Mouse (Mus musculus) lung, adult 18-20 months (tissue): ENCODE measurements around the gene Ift46.
A peak's percentile ranks its signal among the peaks of the same experiment; 100 is the strongest.
"Not testable (repeated sequence)": the region's sequence is repeated elsewhere in the genome, so short reads cannot be mapped to it uniquely, and the experiment has no call there.

ENCODE experiments used
- DNase-seq, 2 experiments: peaks; one replicate each; pipeline ENCODE4 v3.0.0; 2022; ENCODE audit warnings: mixed read lengths in 2 of 2

Gene Ift46

DNA sequence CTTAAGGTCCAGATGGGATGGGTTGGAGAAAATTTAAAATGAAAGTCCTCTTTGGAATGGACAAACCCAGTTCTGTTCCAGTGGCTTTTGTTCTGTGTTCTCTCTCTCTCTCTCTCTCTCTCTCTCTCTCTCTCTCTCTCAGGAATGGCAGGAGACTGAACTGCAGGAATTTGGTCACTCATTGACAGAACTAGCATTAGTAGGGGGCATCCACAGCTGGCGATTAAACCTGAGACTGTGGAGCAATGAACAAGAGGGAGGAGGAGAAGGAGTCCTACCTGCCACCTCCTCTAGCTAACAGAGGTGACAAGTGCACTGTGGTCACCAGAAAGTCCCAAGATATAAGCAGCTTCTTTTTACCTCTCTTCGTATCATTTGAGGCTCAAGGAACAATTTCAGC is 31.4 kb upstream of the Ift46 start:
- no peak for DNase-seq

DNA sequence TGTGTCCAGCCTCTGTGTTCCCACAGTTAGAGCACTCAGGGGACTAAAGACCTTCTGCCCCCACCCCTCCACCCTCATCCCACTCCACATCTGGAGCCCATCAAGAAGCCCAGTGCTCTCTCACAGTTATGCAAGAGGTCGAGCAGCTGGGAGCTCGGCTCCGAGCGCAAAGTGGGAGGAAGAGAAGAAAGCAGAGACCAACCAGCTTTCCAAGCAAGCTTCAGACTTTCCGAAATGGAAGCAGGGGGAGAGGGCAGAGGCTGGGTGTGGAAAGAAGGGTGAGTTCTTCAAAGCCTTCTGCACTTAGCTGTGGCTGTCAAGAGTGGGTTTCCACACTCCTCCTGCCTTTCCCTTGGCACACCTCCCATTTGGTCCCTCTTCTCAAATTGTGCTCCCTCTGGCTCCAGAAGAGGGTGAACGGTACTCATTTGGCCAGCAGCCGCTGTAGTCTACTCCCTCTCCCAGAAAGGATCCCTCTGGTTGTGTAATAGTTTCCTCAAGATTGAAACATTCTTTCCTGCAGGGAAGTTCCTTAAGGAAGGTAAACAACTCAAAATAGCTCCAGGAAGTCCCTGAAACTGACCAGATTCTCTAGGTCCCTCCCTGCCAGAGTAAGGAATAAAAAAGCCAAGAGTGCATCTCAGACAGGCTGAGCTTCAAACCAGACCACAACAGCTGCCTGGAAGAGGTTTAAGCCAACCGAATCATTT is 30.3 kb upstream of the Ift46 start:
- peak; percentile 68 to 76 for DNase-seq

DNA sequence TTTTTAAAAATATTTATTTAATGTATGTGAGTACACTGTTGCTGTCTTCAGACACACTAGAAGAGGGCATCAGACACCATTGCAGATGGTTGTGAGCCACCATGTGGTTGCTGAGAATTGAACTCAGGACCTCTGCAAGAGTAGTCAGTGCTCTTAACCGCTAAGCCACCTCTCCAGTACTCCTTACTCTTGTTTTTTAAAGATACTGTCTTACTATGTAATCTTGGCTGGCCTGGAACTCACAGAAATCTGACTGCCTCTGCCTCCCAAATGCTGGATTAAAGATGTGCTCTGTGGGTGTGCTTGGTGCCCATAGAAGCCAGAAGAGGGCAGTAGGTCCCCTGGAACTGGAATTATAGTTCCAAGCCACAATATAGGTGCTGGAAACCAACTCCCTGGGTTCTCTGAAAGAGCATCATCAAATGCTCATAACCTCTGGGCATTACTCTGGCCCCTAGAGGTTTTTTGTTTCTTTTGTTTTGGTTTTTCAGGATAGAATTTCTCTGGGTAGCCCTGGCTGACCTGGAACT is 27.0 kb upstream of the Ift46 start:
- no peak for DNase-seq

- DNase-seq: no peak
These were observed 22.3 kb upstream of the Ift46 start for GRCm38 (mm10) chr9:44745371-44745770.

DNA sequence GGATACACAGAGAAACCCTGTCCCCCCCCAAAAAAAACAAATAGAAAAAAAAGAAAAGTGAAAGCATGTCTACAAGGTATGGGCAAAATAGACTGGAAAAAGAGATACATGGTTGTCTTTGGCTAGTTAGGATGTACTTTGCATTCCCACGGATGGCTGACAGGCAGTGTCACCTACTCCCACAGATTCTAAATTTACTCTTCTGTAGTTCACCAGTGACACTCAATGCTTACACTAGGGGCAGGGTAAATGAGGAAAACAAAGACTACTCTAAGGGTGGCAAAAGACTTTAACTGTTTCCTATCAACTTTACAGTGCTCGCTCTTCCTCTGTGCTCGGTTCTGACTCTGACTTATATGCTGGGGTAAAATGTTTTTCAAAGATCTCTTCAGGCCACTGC is 21.0 kb upstream of the Ift46 start:
- DNase-seq: no peak

- no peak for DNase-seq
These were observed 20.4 kb upstream of the Ift46 start for GRCm38 (mm10) chr9:44747341-44747740.

- DNase-seq: no peak
These were observed 19.2 kb upstream of the Ift46 start for GRCm38 (mm10) chr9:44748473-44748872.

GRCm38 (mm10) chr9:44760873-44761272 is 6.8 kb upstream of the Ift46 start:
- no peak for DNase-seq

DNA sequence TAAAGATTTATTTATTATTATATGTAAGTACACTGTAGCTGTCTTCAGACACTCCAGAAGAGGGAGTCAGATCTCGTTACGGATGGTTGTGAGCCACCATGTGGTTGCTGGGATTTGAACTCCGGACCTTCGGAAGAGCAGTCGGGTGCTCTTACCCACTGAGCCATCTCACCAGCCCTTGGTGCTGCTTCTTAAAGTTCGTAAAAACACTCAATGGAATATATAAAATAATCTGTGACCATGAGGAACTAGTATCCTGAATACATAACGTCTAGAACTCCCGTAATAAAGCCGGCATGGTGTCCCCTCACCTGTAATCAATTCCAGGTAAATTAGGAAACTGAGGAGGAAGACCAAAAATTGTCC is 304 bp downstream of the Ift46 start:
- DNase-seq: not testable (repeated sequence)

DNA sequence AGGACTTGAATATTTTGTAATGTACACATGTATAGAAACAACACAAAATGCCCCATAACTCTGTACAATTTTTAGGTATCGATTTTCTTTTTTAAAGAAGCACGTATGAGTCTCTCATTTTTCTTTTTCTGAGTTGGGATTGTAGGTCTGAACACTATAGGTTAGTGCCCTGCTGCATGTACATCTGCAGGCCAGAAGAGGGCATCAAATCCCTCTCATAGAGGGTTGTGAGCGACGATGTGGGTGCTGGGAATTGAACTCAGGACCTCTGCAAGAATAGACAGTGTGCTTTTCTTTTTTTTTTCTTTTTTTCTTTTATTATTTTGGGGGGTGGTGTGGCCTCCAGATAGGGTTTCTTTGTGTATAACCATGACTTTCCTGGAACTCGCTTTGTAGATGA is 3.7 kb downstream of the Ift46 start:
- no peak for DNase-seq

- DNase-seq: no peak
These were observed 4.7 kb downstream of the Ift46 start for GRCm38 (mm10) chr9:44772392-44772749.

DNA sequence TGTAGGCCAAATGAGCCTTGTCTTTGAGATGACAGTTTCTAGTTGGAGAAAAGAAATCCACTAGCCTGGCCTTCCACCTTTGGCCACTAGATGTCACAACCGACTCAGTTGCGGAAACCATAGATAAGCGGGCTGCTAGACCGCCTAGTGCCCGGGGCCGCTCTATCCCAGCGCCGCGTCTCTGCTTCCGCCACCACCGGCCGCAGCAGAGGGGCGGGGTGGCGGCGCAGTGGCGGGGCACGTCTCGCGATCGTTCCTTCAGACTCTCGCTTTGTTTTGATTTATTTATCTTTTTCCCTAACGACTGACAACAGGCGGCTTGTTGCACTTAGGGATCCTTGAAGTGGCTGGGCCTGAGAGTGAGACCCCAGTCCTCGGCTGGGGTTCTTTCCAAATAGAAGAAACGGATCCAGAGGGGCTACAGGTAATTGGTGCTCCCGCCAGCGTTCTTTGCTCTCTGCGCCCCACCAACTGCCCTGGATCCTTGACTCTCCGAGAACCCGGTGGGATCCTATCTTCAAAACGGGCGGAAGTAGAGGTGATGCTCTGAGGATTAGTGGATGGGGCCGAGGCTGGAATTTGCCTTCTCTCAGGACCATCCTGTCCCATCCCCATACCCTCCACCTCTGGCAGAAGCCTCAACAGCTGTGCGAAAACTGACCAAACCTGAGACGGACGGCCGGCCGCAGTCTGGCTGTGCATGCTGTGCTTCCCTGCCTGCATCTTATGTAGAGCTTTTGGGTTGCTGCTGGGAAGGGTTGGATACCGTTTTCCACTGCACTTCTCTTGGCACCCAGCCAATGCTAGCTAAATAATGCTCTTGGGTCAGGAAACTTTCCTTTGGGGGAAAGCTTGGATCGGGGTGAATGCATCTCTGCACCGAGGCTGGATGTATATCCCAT is 5.3 kb downstream of the Ift46 start:
- peak; percentile 92 to 95 for DNase-seq

DNA sequence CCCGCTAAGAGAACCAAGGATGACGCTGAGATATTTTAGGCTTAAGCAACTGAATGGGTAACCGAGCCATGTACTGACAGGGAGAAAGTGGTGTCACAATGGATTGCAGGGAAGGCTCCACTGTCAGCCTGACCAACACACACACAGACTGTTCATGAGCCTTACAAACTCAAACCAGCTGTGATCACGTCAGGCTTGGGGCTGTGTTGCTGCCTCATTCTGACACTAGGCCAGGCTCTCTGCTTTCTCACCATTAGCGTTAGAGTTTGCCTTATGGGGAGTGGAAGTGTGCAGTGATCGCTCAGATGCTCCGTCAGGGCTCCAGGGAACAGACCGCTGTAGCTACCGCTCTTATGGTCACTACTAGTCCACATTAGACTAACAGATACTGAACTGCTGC is 25.1 kb downstream of the Ift46 start:
- DNase-seq: no peak

- no peak for DNase-seq
These were observed 30.6 kb downstream of the Ift46 start for GRCm38 (mm10) chr9:44798298-44798697.

GRCm38 (mm10) chr9:44799102-44799957 is 31.6 kb downstream of the Ift46 start, which contains the start of gene Tmem25:
Tmem25 (minus strand) TSS chr9:44799307.
- DNase-seq: peak; percentile 90 to 93

- DNase-seq: no peak
These were observed 32.2 kb downstream of the Ift46 start for GRCm38 (mm10) chr9:44799958-44800324.

DNA sequence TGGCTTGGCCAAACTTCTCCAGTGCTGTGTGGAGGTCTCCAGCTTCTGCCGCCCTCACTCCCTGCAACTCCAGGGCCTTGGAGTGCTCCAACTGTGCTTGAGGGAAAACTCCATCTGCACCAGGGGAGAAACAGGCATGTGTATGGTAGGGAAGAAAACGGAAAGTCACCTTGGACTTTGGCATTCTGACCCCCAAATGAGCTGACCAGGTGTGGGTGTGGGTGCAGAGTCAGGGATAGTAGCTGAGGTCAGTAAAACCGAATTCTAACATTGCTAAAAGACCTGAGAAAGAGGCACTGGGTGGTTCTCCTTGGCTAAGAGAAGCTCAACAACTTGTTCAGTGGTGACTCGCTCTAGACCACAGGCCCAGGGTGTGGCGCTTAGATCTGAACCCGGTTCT is 34.0 kb downstream of the Ift46 start:
- DNase-seq: peak in 1 of 2 experiments; percentile 17

- peak; percentile 81 to 86 for DNase-seq
These were observed 35.2 kb downstream of the Ift46 start, which contains the start of gene Ttc36 for GRCm38 (mm10) chr9:44802808-44803450. Ttc36 (minus strand) TSS chr9:44803072.

GRCm38 (mm10) chr9:44804678-44805077 is 37.0 kb downstream of the Ift46 start:
- no peak for DNase-seq

GRCm38 (mm10) chr9:44805536-44805935 is 37.8 kb downstream of the Ift46 start:
- DNase-seq: no peak

DNA sequence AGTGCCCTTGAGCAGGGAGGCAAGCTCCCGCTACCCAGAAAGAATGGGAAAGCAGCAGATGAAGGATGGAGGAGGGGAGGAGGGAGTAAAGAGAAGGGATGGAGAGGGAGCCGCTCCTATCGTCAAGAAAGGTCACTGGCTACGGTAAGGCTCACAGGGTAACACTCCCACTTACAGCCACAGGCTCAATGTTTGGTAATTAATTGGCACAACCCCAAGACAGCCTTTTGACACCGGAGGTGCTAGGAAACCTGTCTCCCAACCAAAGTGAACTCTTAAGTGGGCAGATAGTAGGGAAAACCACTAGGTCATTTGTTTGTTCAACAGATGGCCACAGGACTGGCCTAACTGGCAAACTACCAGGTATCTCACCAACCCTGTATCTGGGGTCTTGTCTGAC is 39.4 kb downstream of the Ift46 start:
- peak in 1 of 2 experiments; percentile 60 for DNase-seq

DNA sequence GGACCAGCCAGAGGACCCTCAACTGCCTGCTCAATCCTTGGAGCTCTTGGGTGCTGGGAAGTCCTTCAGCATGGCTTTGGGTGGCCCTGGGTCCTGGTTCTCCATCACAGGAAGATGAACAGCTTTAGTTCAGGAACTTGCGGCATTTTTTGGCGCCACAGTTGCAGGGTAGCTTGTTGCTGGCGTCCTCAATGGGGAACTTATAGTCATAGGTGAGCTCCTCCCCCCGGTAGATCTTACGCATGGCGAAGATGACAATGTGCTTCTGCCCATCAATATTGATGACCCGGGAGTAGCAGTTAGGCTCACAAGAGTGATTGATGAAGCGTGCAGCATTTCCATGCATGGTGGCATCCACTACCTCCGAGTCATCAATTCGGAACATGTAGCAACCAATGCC is 40.1 kb downstream of the Ift46 start:
- DNase-seq: no peak
